Mouse (Mus musculus) frontal cortex, postnatal 14 days (tissue): ENCODE results near the gene Ablim1.

ENCODE experiments used
- DNase-seq, 2 experiments: peaks; one replicate each; pipeline ENCODE4 v3.0.0; 2022; ENCODE audit warnings: low spot score in 2 of 2

Ablim1 gene

GRCm38 (mm10) chr19:57343860-57344259 is 29.1 kb upstream of the Ablim1 start:
- DNase-seq = no peak

- no peak for DNase-seq
Observed at GRCm38 (mm10) chr19:57340900-57341742, 26.4 kb upstream of the Ablim1 start.

- no peak for DNase-seq
Observed at GRCm38 (mm10) chr19:57339281-57339864, 24.7 kb upstream of the Ablim1 start.

GRCm38 (mm10) chr19:57335135-57335534 is 20.4 kb upstream of the Ablim1 start:
- DNase-seq = no peak

- no peak for DNase-seq
Observed at GRCm38 (mm10) chr19:57333356-57333755, 18.6 kb upstream of the Ablim1 start.

- no peak for DNase-seq
Observed at GRCm38 (mm10) chr19:57331237-57331636, 16.5 kb upstream of the Ablim1 start.

- no peak for DNase-seq
Observed at GRCm38 (mm10) chr19:57330309-57330708, 15.6 kb upstream of the Ablim1 start.

- no peak for DNase-seq
Observed at GRCm38 (mm10) chr19:57328792-57329191, 14.1 kb upstream of the Ablim1 start.

GRCm38 (mm10) chr19:57328269-57328668 is 13.6 kb upstream of the Ablim1 start:
- DNase-seq = no peak

GRCm38 (mm10) chr19:57327679-57328078 is 13.0 kb upstream of the Ablim1 start:
- DNase-seq = no peak

GRCm38 (mm10) chr19:57325748-57326300 is 11.1 kb upstream of the Ablim1 start:
- DNase-seq = peak in 1 of 2 experiments; percentile 65

- DNase-seq = no peak
Observed at GRCm38 (mm10) chr19:57323087-57323486, 8.4 kb upstream of the Ablim1 start.

GRCm38 (mm10) chr19:57322491-57322890 is 7.8 kb upstream of the Ablim1 start:
- DNase-seq = no peak

GRCm38 (mm10) chr19:57321839-57322238 is 7.1 kb upstream of the Ablim1 start:
- no peak for DNase-seq

- no peak for DNase-seq
Observed at GRCm38 (mm10) chr19:57320656-57321382, 6.1 kb upstream of the Ablim1 start.

GRCm38 (mm10) chr19:57316597-57316996 is 1.9 kb upstream of the Ablim1 start:
- no peak for DNase-seq

- DNase-seq = no peak
Observed at GRCm38 (mm10) chr19:57315013-57315565, 370 bp upstream of the Ablim1 start.

- DNase-seq = no peak
Observed at GRCm38 (mm10) chr19:57313891-57314345, 801 bp downstream of the Ablim1 start.

GRCm38 (mm10) chr19:57313226-57313625 is 1.5 kb downstream of the Ablim1 start:
- no peak for DNase-seq

GRCm38 (mm10) chr19:57309980-57310379 is 4.7 kb downstream of the Ablim1 start:
- DNase-seq = no peak

GRCm38 (mm10) chr19:57306601-57307000 is 8.1 kb downstream of the Ablim1 start:
- no peak for DNase-seq

GRCm38 (mm10) chr19:57305972-57306371 is 8.7 kb downstream of the Ablim1 start:
- DNase-seq = no peak
